Mouse (Mus musculus) cerebellum, adult 2 months (tissue): Measurements from ENCODE around the gene Caln1. TPM values are rescaled to one million over a fixed set of nuclear protein-coding genes. Genes with fewer than 3 reads are reported as not detected.

Experiments used
- DNase-seq, 2 experiments: peaks; one replicate each; pipeline ENCODE4 v3.0.0; 2021
- H3K27ac ChIP-seq: fragments of 200-500 bp; 2 replicates; pipeline ENCODE4 v1.5.1; 2012; ENCODE audit warnings: low read length, control low read depth, inconsistent platforms; ENCODE audit not compliant: insufficient read depth
- H3K27me3 ChIP-seq: fragments of 200-500 bp; 2 replicates; pipeline ENCODE4 v1.6.1; 2012; ENCODE audit warnings: inconsistent platforms, mild to moderate bottlenecking, low read length, moderate library complexity; ENCODE audit not compliant: control insufficient read depth, insufficient read depth
- H3K4me1 ChIP-seq: fragments of 200-500 bp; 2 replicates; pipeline ENCODE4 v1.6.1; 2011; ENCODE audit warnings: low read length; ENCODE audit not compliant: control insufficient read depth, insufficient read depth
- H3K4me3 ChIP-seq: fragments of 200-500 bp; replicated peaks from 2 replicates; pipeline ENCODE3; 2011; ENCODE audit warnings: mild to moderate bottlenecking, low read depth, low read length, control low read depth; ENCODE audit not compliant: insufficient read depth
- CTCF ChIP-seq: fragments of 200-500 bp; IDR thresholded peaks from 2 replicates; pipeline ENCODE4 v1.5.1; 2011; ENCODE audit warnings: low read depth, mild to moderate bottlenecking, control low read depth, low read length, moderate library complexity, borderline replicate concordance; ENCODE audit not compliant: insufficient read depth
- POLR2A ChIP-seq: fragments of 200-500 bp; IDR thresholded peaks from 2 replicates; pipeline ENCODE4 v1.6.1; 2011; ENCODE audit warnings: low read length, control low read depth, borderline replicate concordance; ENCODE audit not compliant: insufficient read depth
- WGBS: fragments of 180-500 bp; shearing (Covaris S2); methylation state at CpG from one replicate; pipeline ENCODE4 v1.1.7; 2018; 5-methylcytosine and 5-hydroxymethylcytosine counted together
- polyA plus RNA-seq: library from polyadenylated mRNA; depleted of rRNA; stranded (reverse); fragments of >200 nt; gene quantifications from 2 replicates; pipeline ENCODE4 v1.2.3, GENCODE M21; 2012; rRNA removed

The Caln1 gene
- polyA plus RNA-seq, 1 experiment = 123 TPM

DNA sequence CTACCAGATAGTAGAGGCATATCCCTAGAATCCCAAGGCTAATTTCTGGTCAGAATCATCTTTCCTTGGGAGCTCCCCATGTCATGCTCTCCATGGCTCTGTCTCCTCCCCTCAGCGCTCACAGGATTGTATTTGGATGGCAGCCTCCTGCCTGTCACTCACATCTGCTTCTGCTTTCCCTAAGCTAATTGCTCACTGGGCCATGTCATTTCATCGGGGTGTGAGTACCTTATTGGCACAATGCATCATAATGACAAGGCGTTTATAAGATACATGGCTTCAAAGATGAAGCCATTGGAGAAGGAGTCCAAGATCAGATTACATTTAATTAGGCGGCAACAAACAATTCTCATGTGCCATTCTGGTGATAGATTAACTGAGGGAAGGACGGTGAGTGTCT, 522.5 kb downstream of the Caln1 start:
- Histone ChIP-seq H3K27ac (no peak overlapping the region), H3K4me3 (no peak overlapping the region), H3K4me1 (no peaks in the 10 kb centered on the region), H3K27me3 (no peaks in the 10 kb centered on the region; the same call in 1 of the 2 replicates)
- no peak for DNase-seq
- 64% methylated on average over 5 of the region's 5 CpGs for WGBS
- TF ChIP-seq CTCF (no peak), POLR2A (no peak)

DNA sequence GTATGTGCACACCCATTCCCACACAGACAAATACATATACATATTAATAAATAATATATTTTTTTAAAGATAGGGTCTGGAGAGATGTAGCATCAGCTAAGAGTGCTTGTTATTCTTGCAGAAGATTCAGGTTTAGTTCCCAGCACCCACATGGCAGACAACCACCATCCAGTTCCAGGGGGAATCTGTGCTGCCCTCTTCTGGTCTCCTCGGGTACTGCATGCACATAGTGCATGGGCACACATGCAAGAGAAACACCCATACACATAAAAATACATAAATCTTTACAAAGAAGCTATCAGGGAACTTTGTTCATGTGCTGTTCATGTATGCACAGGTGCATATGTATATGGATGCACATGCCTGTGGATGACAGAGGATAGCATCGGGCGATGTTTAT, 526.7 kb downstream of the Caln1 start:
- Histone ChIP-seq H3K27me3 (no peaks in the 10 kb centered on the region), H3K27ac (no peak overlapping the region), H3K4me3 (no peak overlapping the region), H3K4me1 (no peaks in the 10 kb centered on the region)
- 97% methylated on average over 3 of the region's 3 CpGs for WGBS
- no peak for DNase-seq
- TF ChIP-seq POLR2A (no peak), CTCF (peak; percentile 35; the same call in 1 of the 2 replicates)

Other genes with a start within 250 kb of the Caln1 start
- 12.5 and 13.9 TPM in 2 replicates for gene Kctd7, start 224.6 kb upstream of the Caln1 start, polyA plus RNA-seq
- 43.8 and 45.0 TPM in 2 replicates for gene Rabgef1, start 197.7 kb upstream of the Caln1 start, polyA plus RNA-seq
- 35.5 and 38.1 TPM in 2 replicates for gene Tmem248, start 152.4 kb upstream of the Caln1 start, polyA plus RNA-seq
- gene Sbds, start 113.9 kb upstream of the Caln1 start, polyA plus RNA-seq = 92.5 and 95.5 TPM in 2 replicates
- 17.8 and 17.9 TPM in 2 replicates for gene Tyw1, start 113.8 kb upstream of the Caln1 start, polyA plus RNA-seq
- 1.4 and 1.8 TPM in 2 replicates for gene A330070K13Rik, start 15.2 kb downstream of the Caln1 start, polyA plus RNA-seq